Mouse (Mus musculus): Measurements from ENCODE around the gene Ttc27.
"Not testable (repeated sequence)": the region's sequence is repeated elsewhere in the genome, so short reads cannot be mapped to it uniquely, and the experiment has no call there.

Ttc27 gene

DNA sequence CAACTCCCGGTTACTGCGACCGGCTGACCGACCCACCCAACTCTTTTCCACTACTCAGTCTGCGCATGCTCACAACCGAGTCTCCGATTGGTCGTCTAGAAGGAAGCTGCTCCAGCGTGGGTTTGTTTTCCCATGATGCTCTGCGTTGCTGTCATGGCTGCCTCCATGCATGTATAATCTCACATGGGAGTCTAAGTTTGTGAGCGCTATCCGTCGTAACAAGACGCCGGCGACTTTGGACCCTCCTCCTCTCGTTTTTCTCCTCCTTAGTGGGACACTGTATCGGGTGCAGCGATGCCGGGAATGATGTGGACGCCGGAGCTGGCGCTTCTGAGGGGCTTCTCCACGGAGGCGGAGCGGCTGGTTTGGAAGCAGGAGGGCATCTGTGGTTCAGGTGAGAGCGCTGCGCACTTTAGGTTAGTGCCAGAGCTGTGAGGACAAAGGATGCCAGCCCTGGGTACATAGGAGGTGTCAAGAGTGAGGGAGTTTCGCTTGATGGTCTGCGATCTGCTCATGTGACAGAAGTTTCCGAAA is at the start of gene Ttc27:
Gene Ttc27, plus strand, starts transcription at position 115 of the 534 bp plus-strand sequence.
- in situ Hi-C loops (cut with MseI, MboI) = no loop called here

DNA sequence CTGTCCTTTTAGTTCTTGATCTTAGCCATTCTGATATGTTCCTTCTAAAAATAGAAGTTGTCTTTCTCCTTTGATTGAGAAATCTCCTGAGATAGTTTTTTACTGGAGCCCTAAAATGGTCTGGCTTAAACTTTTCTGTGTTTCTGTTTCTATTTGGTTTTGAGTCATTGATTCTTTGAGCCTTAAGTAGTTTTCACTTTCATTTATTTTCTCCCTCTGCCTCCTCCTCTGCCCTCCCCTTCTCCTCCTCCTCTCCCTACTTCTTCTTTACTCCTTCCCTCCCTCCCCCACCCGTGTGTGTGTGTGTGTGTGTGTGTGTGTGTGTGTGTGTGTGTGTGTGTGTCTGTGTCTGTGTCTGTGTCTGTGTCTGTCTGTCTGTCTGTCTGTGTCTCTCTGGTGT is 49.5 kb upstream of the Ttc27 start:
- in situ Hi-C loops (cut with MseI, MboI) = no loop called here

- in situ Hi-C loops (cut with MseI, MboI) = no loop called here
Observed at GRCm38 (mm10) chr17:74670031-74670430, 47.5 kb upstream of the Ttc27 start.

GRCm38 (mm10) chr17:74672446-74672845 is 45.1 kb upstream of the Ttc27 start:
- in situ Hi-C loops (cut with MseI, MboI) = no loop called here

DNA sequence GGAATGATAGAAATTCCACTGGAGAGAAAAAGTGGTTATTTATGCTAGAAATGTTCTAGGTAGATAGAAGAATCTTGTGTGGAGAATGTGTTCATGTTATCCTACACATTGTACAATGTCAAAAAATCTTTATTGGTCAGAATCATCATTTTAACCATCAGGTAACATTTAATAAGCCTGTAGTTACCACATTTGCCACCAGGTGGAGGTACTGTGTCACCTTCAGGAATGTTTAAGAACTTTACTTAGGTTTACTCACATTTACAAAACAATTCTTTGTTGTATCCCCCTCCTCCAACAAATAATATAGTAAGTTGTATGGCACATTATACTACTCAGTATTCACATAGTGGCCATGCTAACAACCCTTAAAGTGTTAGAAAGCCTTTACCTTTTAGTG is 44.3 kb upstream of the Ttc27 start:
- in situ Hi-C loops (cut with MseI, MboI) = no loop called here

GRCm38 (mm10) chr17:74678061-74678460 is 39.5 kb upstream of the Ttc27 start:
- in situ Hi-C loops (cut with MseI, MboI) = no loop called here

DNA sequence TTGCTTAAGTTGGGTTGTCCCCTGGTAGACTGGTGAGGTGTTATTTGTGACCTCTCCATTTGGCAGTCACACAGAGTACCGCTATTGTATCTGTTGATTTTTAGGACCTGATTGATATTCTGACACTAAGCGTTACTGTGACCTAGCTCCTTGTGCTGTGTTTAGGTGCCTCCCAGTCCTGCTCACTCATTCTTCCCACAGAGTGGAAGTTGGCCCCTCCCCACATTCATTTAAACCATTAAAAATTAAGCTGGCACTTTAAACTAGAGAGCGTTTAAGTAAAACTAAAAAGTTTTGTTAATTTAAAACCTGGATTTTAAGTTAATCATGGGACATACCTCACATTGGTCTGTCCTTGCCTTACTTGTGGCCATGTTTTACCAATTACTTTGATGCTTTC is 32.6 kb upstream of the Ttc27 start:
- in situ Hi-C loops (cut with MseI, MboI) = no loop called here

GRCm38 (mm10) chr17:74688555-74688954 is 29.0 kb upstream of the Ttc27 start:
- in situ Hi-C loops (cut with MseI, MboI) = no loop called here

DNA sequence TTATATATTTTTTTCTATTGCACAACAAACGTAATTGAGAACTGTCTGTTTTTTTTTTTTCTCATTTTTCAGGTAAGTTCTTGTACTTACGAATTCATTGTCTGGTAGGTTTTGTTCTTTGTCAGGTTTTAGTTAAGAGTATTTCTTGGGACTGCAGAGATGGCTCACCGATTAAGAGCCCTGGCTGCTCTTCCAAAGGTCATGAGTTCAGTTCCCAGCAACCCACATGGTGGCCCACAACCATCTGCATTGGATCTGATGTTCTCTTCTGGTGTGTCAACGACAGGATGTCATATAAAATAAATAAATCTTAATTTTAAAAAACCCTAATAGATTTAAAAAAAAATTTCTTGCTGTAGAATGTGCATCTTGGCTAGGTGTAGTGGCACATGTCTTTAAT is 28.1 kb upstream of the Ttc27 start:
- in situ Hi-C loops (cut with MseI, MboI) = no loop called here

DNA sequence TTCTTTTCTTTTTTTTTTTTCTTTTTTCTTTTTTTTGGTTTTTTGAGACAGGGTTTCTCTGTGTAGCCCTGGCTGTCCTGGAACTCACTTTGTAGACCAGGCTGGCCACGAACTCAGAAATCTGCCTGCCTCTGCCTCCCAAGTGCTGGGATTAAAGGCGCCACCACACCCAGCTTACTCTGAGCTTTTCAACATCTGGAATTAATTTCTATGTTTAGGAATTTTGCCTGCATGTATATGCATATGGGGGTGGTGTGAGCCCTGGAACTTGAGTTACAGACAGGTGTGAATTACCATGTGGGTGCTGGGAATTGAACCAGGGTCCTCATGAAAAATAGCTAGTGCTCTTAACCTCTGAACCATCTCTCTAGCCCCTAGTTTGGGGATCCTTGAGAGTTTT is 15.9 kb upstream of the Ttc27 start:
- in situ Hi-C loops (cut with MseI, MboI) = not testable (repeated sequence)

DNA sequence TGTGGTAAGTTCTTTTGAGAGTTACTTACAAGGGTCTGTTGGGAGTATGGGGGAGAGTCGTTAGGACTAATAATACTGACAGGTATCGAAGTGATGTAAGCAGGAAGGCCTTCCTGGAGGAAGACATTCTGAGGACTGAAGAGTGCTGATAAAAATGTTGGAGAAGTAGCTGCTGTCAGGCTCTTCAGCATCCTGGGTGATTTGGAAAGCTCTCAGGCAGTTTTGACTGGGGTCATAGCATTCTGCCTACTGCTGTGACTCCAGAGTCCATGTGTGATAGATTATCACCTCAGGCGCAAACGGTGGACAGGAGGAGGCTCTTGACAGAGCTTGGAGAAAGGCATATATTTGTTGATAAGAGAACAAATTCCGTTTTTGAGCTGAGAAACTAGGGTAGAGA is 12.1 kb upstream of the Ttc27 start:
- in situ Hi-C loops (cut with MseI, MboI) = no loop called here

GRCm38 (mm10) chr17:74706593-74706992 is 10.9 kb upstream of the Ttc27 start:
- in situ Hi-C loops (cut with MseI, MboI) = no loop called here

GRCm38 (mm10) chr17:74707637-74708152 is 9.8 kb upstream of the Ttc27 start:
- in situ Hi-C loops (cut with MseI, MboI) = no loop called here

GRCm38 (mm10) chr17:74710731-74711130 is 6.8 kb upstream of the Ttc27 start:
- in situ Hi-C loops (cut with MseI, MboI) = no loop called here

GRCm38 (mm10) chr17:74711627-74712026 is 5.9 kb upstream of the Ttc27 start:
- in situ Hi-C loops (cut with MseI, MboI) = no loop called here

- in situ Hi-C loops (cut with MseI, MboI) = no loop called here
Observed at GRCm38 (mm10) chr17:74715128-74715527, 2.4 kb upstream of the Ttc27 start.

GRCm38 (mm10) chr17:74715724-74716123 is 1.8 kb upstream of the Ttc27 start:
- in situ Hi-C loops (cut with MseI, MboI) = no loop called here

DNA sequence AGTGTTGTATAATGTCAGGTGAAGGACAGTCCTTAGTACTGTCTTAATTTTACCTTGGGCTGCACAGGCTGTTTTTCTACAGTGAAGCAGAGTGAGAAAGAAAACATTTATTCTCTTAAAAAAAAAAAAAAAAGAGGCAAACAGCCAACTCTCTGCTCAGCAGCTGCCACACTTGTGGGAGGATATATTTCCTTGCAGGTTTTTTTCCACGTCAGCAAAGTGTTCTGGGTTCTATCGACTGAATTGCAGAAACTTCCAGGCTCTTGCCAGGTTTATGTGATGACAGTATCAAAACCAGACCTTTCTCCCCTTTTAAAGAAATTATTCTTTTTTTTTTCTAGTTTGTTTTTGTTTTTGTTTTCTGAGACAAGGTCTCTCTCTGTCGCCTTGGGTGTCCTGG is 889 bp upstream of the Ttc27 start:
- in situ Hi-C loops (cut with MseI, MboI) = no loop called here

DNA sequence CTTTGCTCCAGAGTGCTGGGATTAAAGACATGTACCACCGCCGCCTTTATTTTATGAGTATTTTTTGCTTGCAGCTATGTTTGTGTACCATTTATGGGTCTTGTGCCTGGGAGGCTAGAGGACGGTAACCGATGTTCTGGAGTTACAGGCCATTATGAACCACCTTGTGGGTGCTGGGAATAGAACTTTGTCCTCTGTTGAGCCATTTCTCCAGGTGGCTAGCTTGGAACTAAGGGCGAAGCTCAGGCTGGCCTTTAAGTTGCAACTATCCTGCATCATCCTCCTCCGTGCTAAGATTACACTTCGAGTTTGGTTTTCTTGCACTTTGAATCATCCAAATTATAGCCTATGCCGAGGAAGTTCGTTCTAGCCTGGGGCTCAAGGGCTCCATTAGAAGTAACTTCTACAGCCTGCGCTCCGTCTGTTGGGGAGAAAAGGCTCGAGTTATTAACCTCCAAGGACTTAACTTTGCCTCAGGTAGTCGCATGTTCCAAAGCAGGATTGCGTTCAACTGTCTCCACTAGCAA is 378 bp upstream of the Ttc27 start:
- in situ Hi-C loops (cut with MseI, MboI) = no loop called here

GRCm38 (mm10) chr17:74732872-74733271 is 15.3 kb downstream of the Ttc27 start:
- in situ Hi-C loops (cut with MseI, MboI) = loop anchor here in 1 of 2 experiments (10.0 kb wide), 1 partner anchor 272 kb away; the partner anchor contains the start of gene Ltbp1

- in situ Hi-C loops (cut with MseI, MboI) = loop anchor here in 1 of 2 experiments (10.0 kb wide), 1 partner anchor 269 kb away; the partner anchor contains the start of gene Ltbp1
Observed at GRCm38 (mm10) chr17:74735392-74735791, 17.9 kb downstream of the Ttc27 start.

- in situ Hi-C loops (cut with MseI, MboI) = no loop called here
Observed at GRCm38 (mm10) chr17:74749659-74750058, 32.1 kb downstream of the Ttc27 start.

GRCm38 (mm10) chr17:74751026-74751425 is 33.5 kb downstream of the Ttc27 start:
- in situ Hi-C loops (cut with MseI, MboI) = no loop called here
